Mouse (Mus musculus): ENCODE measurements around the gene Ankrd23. TPM values are rescaled to one million over a fixed set of nuclear protein-coding genes. Genes with fewer than 3 reads are reported as not detected.

Gene Ankrd23
- polyA plus RNA-seq, 2 experiments: 11.6 to 27.4 TPM

- Histone ChIP-seq H3K27me3 (ENCODE audit: control insufficient read depth, insufficient read depth, low read length) (no peaks in the 10 kb centered on the region), H3K4me2 (replicated peaks; ENCODE audit: low read depth, low read length, severe bottlenecking) (no peak overlapping the region), H3K36me3 (ENCODE audit: control insufficient read depth, insufficient read depth, low read length) (peaks cover 3% of the 10 kb centered on the region; the same call in 1 of the 2 replicates), H3K27ac (replicated peaks; ENCODE audit: low read depth, low read length) (no peak overlapping the region), H3K4me1 (ENCODE audit: control insufficient read depth, insufficient read depth, low read length) (peaks cover 12% of the 10 kb centered on the region), H3K9ac (ENCODE audit: low read depth, low read length, severe bottlenecking) (no peak overlapping the region), H3K4me3 (replicated peaks; ENCODE audit: low read length) (no peak overlapping the region), H3K9me3 (ENCODE audit: control insufficient read depth, low read length) (no peaks in the 10 kb centered on the region)
- TF ChIP-seq POLR2A (IDR thresholded peaks at IDR 0.05; ENCODE audit: borderline replicate concordance, extremely low read depth, insufficient read depth, insufficient read length): no peak
- WGBS: 31% methylated on average over 6 of the region's 6 CpGs
- ATAC-seq (ENCODE audit: low FRiP score, low read depth): no peak
- DNase-seq (ENCODE audit: low spot score): no peak
These were observed 43.4 kb downstream of the Ankrd23 start for GRCm38 (mm10) chr1:36493299-36493698.

GRCm38 (mm10) chr1:36492416-36493139 is 44.1 kb downstream of the Ankrd23 start:
- H3K9ac ChIP-seq (ENCODE audit: low read depth, low read length, severe bottlenecking): no peak overlapping the region
- H3K9me3 ChIP-seq (ENCODE audit: control insufficient read depth, low read length): no peaks in the 10 kb centered on the region
- H3K27ac ChIP-seq (replicated peaks; ENCODE audit: low read depth, low read length): no peak overlapping the region
- H3K36me3 ChIP-seq (ENCODE audit: control insufficient read depth, insufficient read depth, low read length): no peaks in the 10 kb centered on the region
- no peak for TF ChIP-seq POLR2A (IDR thresholded peaks at IDR 0.05; ENCODE audit: borderline replicate concordance, extremely low read depth, insufficient read depth, insufficient read length)
- H3K4me1 ChIP-seq (ENCODE audit: control insufficient read depth, insufficient read depth, low read length): peaks cover 12% of the 10 kb centered on the region
- DNase-seq (ENCODE audit: low spot score) (peak; percentile 54), ATAC-seq (ENCODE audit: low FRiP score, low read depth) (peak; percentile 82)
- no peak overlapping the region for H3K4me3 ChIP-seq (replicated peaks; ENCODE audit: low read length)
- no peaks in the 10 kb centered on the region for H3K27me3 ChIP-seq (ENCODE audit: control insufficient read depth, insufficient read depth, low read length)
- no peak overlapping the region for H3K4me2 ChIP-seq (replicated peaks; ENCODE audit: low read depth, low read length, severe bottlenecking)
- WGBS: 44% methylated on average over 9 of the region's 9 CpGs

GRCm38 (mm10) chr1:36489661-36490060 is 47.0 kb downstream of the Ankrd23 start:
- H3K9me3 ChIP-seq (ENCODE audit: control insufficient read depth, low read length): no peaks in the 10 kb centered on the region
- no peak for TF ChIP-seq POLR2A (IDR thresholded peaks at IDR 0.05; ENCODE audit: borderline replicate concordance, extremely low read depth, insufficient read depth, insufficient read length)
- no peaks in the 10 kb centered on the region for H3K36me3 ChIP-seq (ENCODE audit: control insufficient read depth, insufficient read depth, low read length)
- H3K27ac ChIP-seq (replicated peaks; ENCODE audit: low read depth, low read length): no peak overlapping the region
- ATAC-seq (ENCODE audit: low FRiP score, low read depth): no peak
- no peak overlapping the region for H3K4me2 ChIP-seq (replicated peaks; ENCODE audit: low read depth, low read length, severe bottlenecking)
- H3K4me3 ChIP-seq (replicated peaks; ENCODE audit: low read length): no peak overlapping the region
- no peak overlapping the region for H3K9ac ChIP-seq (ENCODE audit: low read depth, low read length, severe bottlenecking)
- H3K4me1 ChIP-seq (ENCODE audit: control insufficient read depth, insufficient read depth, low read length): peaks cover 15% of the 10 kb centered on the region
- 67% methylated on average over 6 of the region's 6 CpGs for WGBS
- no peaks in the 10 kb centered on the region for H3K27me3 ChIP-seq (ENCODE audit: control insufficient read depth, insufficient read depth, low read length)
- DNase-seq (ENCODE audit: low spot score): no peak

- DNase-seq (ENCODE audit: low spot score) (no peak), ATAC-seq (ENCODE audit: low FRiP score, low read depth) (no peak)
- 91% methylated on average over 9 of the region's 9 CpGs for WGBS
- no peak overlapping the region for H3K9ac ChIP-seq (ENCODE audit: low read depth, low read length, severe bottlenecking)
- H3K4me3 ChIP-seq (replicated peaks; ENCODE audit: low read length): no peak overlapping the region
- no peak for TF ChIP-seq POLR2A (IDR thresholded peaks at IDR 0.05; ENCODE audit: borderline replicate concordance, extremely low read depth, insufficient read depth, insufficient read length)
- H3K36me3 ChIP-seq (ENCODE audit: control insufficient read depth, insufficient read depth, low read length): no peaks in the 10 kb centered on the region
- no peaks in the 10 kb centered on the region for H3K9me3 ChIP-seq (ENCODE audit: control insufficient read depth, low read length)
- no peak overlapping the region for H3K4me2 ChIP-seq (replicated peaks; ENCODE audit: low read depth, low read length, severe bottlenecking)
- no peaks in the 10 kb centered on the region for H3K27me3 ChIP-seq (ENCODE audit: control insufficient read depth, insufficient read depth, low read length)
- no peak overlapping the region for H3K27ac ChIP-seq (replicated peaks; ENCODE audit: low read depth, low read length)
- H3K4me1 ChIP-seq (ENCODE audit: control insufficient read depth, insufficient read depth, low read length): 0 out of 2 replicates have a peak, but pooled peaks cover 3% of the 10 kb centered on the region
These were observed 49.6 kb downstream of the Ankrd23 start for GRCm38 (mm10) chr1:36487111-36487510.

GRCm38 (mm10) chr1:36485080-36485479 is 51.6 kb downstream of the Ankrd23 start:
- TF ChIP-seq POLR2A (IDR thresholded peaks at IDR 0.05; ENCODE audit: borderline replicate concordance, extremely low read depth, insufficient read depth, insufficient read length): no peak
- DNase-seq (ENCODE audit: low spot score) (no peak), ATAC-seq (ENCODE audit: low FRiP score, low read depth) (no peak)
- Histone ChIP-seq H3K4me1 (ENCODE audit: control insufficient read depth, insufficient read depth, low read length) (0 out of 2 replicates have a peak, but pooled peaks cover 3% of the 10 kb centered on the region), H3K27ac (replicated peaks; ENCODE audit: low read depth, low read length) (no peak overlapping the region), H3K4me3 (replicated peaks; ENCODE audit: low read length) (no peak overlapping the region), H3K9me3 (ENCODE audit: control insufficient read depth, low read length) (no peaks in the 10 kb centered on the region), H3K4me2 (replicated peaks; ENCODE audit: low read depth, low read length, severe bottlenecking) (no peak overlapping the region), H3K27me3 (ENCODE audit: control insufficient read depth, insufficient read depth, low read length) (no peaks in the 10 kb centered on the region), H3K9ac (ENCODE audit: low read depth, low read length, severe bottlenecking) (no peak overlapping the region), H3K36me3 (ENCODE audit: control insufficient read depth, insufficient read depth, low read length) (no peaks in the 10 kb centered on the region)
- WGBS: 83% methylated on average over 7 of the region's 7 CpGs

Data from limb, embryonic 14.5 days (tissue).